Mouse (Mus musculus): ENCODE measurements around the gene Pdik1l. TPM values are rescaled to one million over a fixed set of nuclear protein-coding genes. Genes with fewer than 3 reads are reported as not detected.

The Pdik1l gene
- polyA plus RNA-seq, 1 experiment from 2014 or later: 32.2 TPM

Other genes starting within 250 kb of the Pdik1l start
- gene Zfp683, start 234.1 kb downstream of the Pdik1l start, polyA plus RNA-seq (2014; fragmentation: Nextera tagmentation; extraction: Ambion mirVana): not detected in 2 replicates
- 0.72 and 1.9 TPM in 2 replicates for gene Crybg2, start 227.1 kb downstream of the Pdik1l start, polyA plus RNA-seq (2014; fragmentation: Nextera tagmentation; extraction: Ambion mirVana)
- 1.3 and 2.3 TPM in 2 replicates for gene Cd52, start 192.8 kb downstream of the Pdik1l start, polyA plus RNA-seq (2014; fragmentation: Nextera tagmentation; extraction: Ambion mirVana)
- gene Ubxn11, start 185.3 kb downstream of the Pdik1l start, polyA plus RNA-seq (2014; fragmentation: Nextera tagmentation; extraction: Ambion mirVana): 9.0 and 12.5 TPM in 2 replicates
- gene Sh3bgrl3, start 159.1 kb downstream of the Pdik1l start, polyA plus RNA-seq (2014; fragmentation: Nextera tagmentation; extraction: Ambion mirVana): 351 and 372 TPM in 2 replicates
- gene Cep85, start 100.8 kb downstream of the Pdik1l start, polyA plus RNA-seq (2014; fragmentation: Nextera tagmentation; extraction: Ambion mirVana): 20.1 and 21.3 TPM in 2 replicates
- not detected in 2 replicates for gene Gm7534, start 84.9 kb downstream of the Pdik1l start, polyA plus RNA-seq (2014; fragmentation: Nextera tagmentation; extraction: Ambion mirVana)
- not detected in 2 replicates for gene Catsper4, start 60.5 kb downstream of the Pdik1l start, polyA plus RNA-seq (2014; fragmentation: Nextera tagmentation; extraction: Ambion mirVana)
- gene Cnksr1, start 49.5 kb downstream of the Pdik1l start, polyA plus RNA-seq (2014; fragmentation: Nextera tagmentation; extraction: Ambion mirVana): 0.36 TPM in 1 of 2 replicates, not detected in the other
- 0.17 TPM in 1 of 2 replicates, not detected in the other for gene E130218I03Rik, start 44.2 kb downstream of the Pdik1l start, polyA plus RNA-seq (2014; fragmentation: Nextera tagmentation; extraction: Ambion mirVana)
- 14.4 and 15.8 TPM in 2 replicates for gene Zfp593, start 42.3 kb downstream of the Pdik1l start, polyA plus RNA-seq (2014; fragmentation: Nextera tagmentation; extraction: Ambion mirVana)
- not detected in 2 replicates for gene Gm30191, start 41.0 kb downstream of the Pdik1l start, polyA plus RNA-seq (2014; fragmentation: Nextera tagmentation; extraction: Ambion mirVana)
- gene Grrp1, start 33.8 kb downstream of the Pdik1l start, polyA plus RNA-seq (2014; fragmentation: Nextera tagmentation; extraction: Ambion mirVana): 10.1 and 11.6 TPM in 2 replicates
- gene Trim63, start 27.2 kb upstream of the Pdik1l start, polyA plus RNA-seq (2014; fragmentation: Nextera tagmentation; extraction: Ambion mirVana): not detected in 2 replicates
- gene Slc30a2, start 55.3 kb upstream of the Pdik1l start, polyA plus RNA-seq (2014; fragmentation: Nextera tagmentation; extraction: Ambion mirVana): 0.05 and 0.06 TPM in 2 replicates
- gene Extl1, start 96.0 kb upstream of the Pdik1l start, polyA plus RNA-seq (2014; fragmentation: Nextera tagmentation; extraction: Ambion mirVana): 0.14 and 0.25 TPM in 2 replicates
- 7.6 and 9.8 TPM in 2 replicates for gene Pafah2, start 108.4 kb upstream of the Pdik1l start, polyA plus RNA-seq (2014; fragmentation: Nextera tagmentation; extraction: Ambion mirVana)
- 7,624 and 8,172 TPM in 2 replicates for gene Stmn1, start 180.4 kb upstream of the Pdik1l start, polyA plus RNA-seq (2014; fragmentation: Nextera tagmentation; extraction: Ambion mirVana)
- gene Paqr7, start 208.8 kb upstream of the Pdik1l start, polyA plus RNA-seq (2014; fragmentation: Nextera tagmentation; extraction: Ambion mirVana): 4.3 and 6.0 TPM in 2 replicates
- gene Aunip, start 223.1 kb upstream of the Pdik1l start, polyA plus RNA-seq (2014; fragmentation: Nextera tagmentation; extraction: Ambion mirVana): 2.2 and 3.3 TPM in 2 replicates
- 177 and 185 TPM in 2 replicates for gene Mtfr1l, start 247.5 kb upstream of the Pdik1l start, polyA plus RNA-seq (2014; fragmentation: Nextera tagmentation; extraction: Ambion mirVana)

Measured in forebrain, embryonic 14.5 days (tissue).